Mouse (Mus musculus): ENCODE data around the gene Sema6d. TPM values are rescaled to one million over a fixed set of nuclear protein-coding genes. Genes with fewer than 3 reads are reported as not detected.

Gene Sema6d
- total RNA-seq, 2 experiments from 2014 or later, result 50.6 to 77.6 TPM

GRCm38 (mm10) chr2:124637080-124637479 is 547.3 kb downstream of the Sema6d start:
- no peak for DNase-seq (ENCODE audit: extremely low spot score in 1 of 2, low spot score in 1 of 2)

- DNase-seq (ENCODE audit: extremely low spot score in 1 of 2, low spot score in 1 of 2), result no peak
These were observed 549.6 kb downstream of the Sema6d start for GRCm38 (mm10) chr2:124639221-124639963.

GRCm38 (mm10) chr2:124640500-124641193 is 550.9 kb downstream of the Sema6d start:
- DNase-seq (ENCODE audit: extremely low spot score in 1 of 2, low spot score in 1 of 2), result no peak

DNA sequence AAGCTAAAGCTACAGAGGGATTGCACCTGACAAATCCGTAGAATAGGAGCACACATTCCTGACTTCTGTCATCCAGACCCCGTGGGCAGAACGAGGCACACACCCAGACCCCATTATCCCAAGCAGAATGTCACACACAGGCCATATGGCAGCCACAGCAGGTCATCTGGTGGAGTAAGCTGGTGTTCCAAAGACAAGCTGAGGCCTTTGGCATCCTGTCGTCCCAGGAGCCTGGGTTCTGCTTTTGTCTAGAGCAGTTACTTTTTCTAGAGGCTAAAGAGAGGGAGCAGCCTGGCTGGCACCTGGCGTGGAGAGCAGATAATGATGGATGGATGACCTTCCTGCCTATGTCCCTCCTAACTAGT is 551.4 kb downstream of the Sema6d start:
- no peak for DNase-seq (ENCODE audit: extremely low spot score in 1 of 2, low spot score in 1 of 2)

DNA sequence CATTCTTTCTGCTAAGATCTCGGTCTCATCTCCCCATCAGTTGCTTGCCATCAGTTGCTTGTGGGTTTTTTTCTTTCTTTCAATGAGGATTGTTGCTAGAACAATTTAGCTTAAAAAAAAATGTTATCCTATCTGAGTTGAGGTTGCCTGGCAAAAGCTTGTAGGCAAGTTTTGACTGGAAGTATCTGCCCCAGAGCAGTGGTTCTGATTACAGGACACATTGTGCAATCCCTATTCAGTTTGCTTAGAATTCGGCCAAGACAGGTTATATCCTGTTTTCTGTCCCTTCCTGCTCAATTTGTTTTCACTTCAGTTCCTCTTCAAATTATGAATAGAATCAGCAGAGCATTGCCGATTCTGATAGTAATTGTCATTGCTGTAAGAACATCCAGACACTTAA is 552.4 kb downstream of the Sema6d start:
- no peak for DNase-seq (ENCODE audit: extremely low spot score in 1 of 2, low spot score in 1 of 2)

- no peak for DNase-seq (ENCODE audit: extremely low spot score in 1 of 2, low spot score in 1 of 2)
These were observed 560.8 kb downstream of the Sema6d start for GRCm38 (mm10) chr2:124650609-124651008.

DNA sequence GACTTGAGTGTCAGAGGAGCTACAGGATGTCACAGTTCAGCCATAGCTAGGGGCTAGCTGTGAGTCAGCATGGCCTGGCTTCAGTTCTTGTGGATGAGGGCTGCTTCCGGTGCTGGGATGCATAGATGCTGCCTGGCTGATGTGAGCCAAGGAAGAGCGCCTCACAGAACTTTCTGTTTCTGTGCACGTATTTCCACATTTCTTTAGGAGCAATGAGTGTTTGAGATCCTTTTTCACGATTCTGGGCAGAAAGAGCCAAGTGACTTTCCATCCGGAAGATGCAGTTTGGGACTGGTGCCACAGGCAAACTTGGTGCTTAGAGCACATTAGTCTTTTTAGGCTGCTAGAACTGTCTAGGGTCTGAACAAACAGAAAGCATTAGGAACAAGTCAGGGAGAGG is 561.4 kb downstream of the Sema6d start:
- no peak for DNase-seq (ENCODE audit: extremely low spot score in 1 of 2, low spot score in 1 of 2)

GRCm38 (mm10) chr2:124653161-124653560 is 563.4 kb downstream of the Sema6d start:
- DNase-seq (ENCODE audit: extremely low spot score in 1 of 2, low spot score in 1 of 2), result no peak

DNA sequence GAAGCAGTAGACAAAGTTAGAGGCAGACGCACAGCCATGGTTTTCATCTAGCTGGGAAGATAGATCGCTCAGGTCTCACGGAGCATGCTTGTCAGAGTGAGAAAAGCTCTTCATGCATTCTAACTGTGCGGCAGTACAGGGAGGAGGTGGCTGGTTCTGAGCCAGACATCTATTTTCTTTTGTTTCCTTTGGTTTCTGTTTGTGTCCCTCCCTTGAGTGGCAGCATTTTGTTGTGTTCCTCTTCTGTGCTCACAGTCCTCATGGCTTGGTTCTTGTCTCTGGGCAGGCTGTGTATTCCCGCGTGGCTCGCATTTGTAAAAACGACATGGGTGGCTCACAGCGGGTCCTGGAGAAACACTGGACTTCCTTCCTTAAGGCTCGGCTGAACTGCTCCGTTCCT is 567.6 kb downstream of the Sema6d start:
- DNase-seq (ENCODE audit: extremely low spot score in 1 of 2, low spot score in 1 of 2), result no peak

DNA sequence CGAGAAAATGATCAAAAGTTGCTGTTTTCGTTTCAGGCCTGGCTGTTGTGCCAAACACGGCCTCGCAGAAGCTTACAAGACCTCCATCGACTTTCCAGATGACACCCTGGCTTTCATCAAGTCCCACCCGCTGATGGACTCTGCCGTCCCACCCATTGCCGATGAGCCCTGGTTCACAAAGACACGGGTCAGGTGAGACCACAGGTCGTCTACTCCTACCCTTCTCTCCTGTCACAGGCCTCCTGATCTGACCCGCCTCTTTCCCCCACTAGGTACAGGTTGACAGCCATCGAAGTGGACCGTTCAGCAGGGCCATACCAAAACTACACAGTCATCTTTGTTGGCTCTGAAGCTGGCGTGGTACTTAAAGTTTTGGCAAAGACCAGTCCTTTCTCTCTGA is 568.6 kb downstream of the Sema6d start:
- no peak for DNase-seq (ENCODE audit: extremely low spot score in 1 of 2, low spot score in 1 of 2)

DNA sequence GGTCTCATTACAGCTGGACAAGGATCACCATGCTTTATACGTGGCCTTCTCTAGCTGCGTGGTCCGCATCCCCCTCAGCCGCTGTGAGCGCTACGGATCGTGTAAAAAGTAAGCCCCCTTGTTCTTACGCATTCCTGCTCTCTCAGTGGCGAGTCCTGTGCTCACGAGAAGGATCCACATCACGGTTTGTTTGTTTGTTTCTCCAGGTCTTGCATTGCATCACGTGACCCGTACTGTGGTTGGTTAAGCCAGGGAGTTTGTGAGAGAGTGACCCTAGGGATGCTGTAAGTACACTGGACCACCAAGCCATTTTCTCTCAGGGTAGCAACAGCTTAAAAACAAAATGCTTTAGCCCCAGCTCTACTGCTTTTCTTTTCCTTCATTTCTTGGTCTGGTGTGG is 569.8 kb downstream of the Sema6d start:
- no peak for DNase-seq (ENCODE audit: extremely low spot score in 1 of 2, low spot score in 1 of 2)

DNA sequence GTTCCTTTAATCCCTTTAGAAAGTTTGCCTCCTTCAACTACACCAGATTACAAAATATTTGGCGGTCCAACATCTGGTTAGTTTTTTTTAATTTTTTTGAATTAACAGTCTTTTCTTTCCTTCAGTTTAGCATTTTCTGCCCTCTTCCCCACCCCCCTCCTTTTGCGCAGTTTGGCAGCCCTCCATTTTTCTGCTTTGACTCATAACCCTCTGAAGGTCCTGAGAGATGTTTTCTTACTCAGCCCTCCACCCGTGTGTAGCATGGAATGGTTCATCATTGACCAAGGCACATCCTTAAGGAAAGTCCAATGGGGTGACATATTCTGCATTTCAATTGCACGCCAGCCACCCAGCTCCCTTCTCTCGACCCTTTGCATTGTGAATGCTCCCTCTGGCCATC is 570.9 kb downstream of the Sema6d start:
- DNase-seq (ENCODE audit: extremely low spot score in 1 of 2, low spot score in 1 of 2), result no peak

DNA sequence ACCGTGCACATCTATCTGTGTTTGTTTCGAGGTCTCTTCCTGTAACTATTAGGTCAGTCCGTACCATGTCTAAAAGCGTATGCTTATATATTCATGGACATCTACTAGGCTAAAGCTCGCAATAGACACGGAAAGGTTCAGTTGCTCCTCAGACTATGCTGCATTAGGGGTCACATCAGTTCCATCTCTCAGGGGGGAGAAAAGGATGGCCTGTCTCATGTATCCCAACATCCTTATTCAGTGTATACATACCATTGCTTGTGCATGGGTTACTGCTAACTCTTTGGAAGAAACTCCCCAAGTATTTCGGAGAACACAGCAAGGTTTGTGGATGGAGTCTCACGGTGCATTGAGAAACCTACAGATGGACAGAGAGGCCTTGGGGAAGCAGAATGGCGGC is 571.5 kb downstream of the Sema6d start:
- DNase-seq (ENCODE audit: extremely low spot score in 1 of 2, low spot score in 1 of 2), result no peak

DNA sequence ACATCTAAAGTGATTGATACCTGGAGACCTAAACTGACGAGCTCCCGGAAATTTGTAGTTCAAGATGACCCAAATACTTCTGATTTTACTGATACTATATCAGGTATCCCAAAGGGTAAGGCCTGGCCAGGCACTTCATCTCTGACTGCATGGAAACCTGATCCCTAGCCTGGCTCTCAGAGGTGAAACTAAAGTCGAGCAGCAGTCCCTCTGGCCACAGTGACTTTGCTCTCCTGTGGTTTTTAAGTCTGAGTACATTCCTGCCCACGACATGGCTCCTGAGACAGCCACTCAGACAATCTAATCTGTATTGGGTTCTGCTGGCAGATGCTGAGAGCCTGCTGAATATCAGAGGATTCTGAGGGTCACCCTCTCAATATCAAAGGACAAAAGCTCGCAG is 572.5 kb downstream of the Sema6d start:
- DNase-seq (ENCODE audit: extremely low spot score in 1 of 2, low spot score in 1 of 2), result no peak

GRCm38 (mm10) chr2:124664191-124664590 is 574.4 kb downstream of the Sema6d start:
- no peak for DNase-seq (ENCODE audit: extremely low spot score in 1 of 2, low spot score in 1 of 2)

DNA sequence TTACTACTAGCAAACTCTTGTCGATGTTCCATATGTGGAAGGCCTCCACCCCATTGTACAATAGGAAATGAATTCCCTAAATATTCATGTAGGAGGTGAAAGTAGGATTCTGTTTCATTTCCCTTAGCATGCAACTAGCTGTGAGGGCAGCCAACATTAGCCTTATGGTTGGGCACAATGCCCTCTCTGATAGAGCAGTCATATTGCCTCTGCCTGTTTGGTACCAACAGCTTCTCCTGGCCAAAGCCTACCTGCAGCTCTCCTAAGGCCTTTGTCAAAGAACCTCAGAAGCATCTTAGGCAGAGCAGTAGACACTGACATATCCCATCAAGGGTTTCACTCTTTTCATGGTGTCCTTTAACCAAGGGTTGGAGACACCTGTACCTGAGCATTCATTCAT is 578.7 kb downstream of the Sema6d start:
- DNase-seq (ENCODE audit: extremely low spot score in 1 of 2, low spot score in 1 of 2), result no peak

DNA sequence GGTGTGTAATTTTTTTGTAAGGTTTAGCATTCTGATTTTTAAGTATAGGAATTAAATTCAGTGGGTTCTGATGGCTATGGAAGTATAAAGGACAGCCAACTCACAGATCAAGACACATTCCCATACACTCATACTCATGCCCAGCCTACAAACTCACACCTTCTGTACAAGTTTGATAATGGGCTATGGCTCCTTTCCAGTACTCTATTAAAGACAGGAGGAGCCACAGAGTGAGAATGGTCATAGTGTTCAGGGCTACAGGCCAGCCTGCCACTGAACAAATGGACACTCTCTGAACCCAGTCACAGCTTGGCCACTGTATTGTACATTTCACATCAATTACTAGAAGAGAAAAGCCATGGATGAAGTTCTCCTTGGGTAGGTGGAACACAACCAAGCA is 583.3 kb downstream of the Sema6d start:
- DNase-seq (ENCODE audit: extremely low spot score in 1 of 2, low spot score in 1 of 2), result no peak

DNA sequence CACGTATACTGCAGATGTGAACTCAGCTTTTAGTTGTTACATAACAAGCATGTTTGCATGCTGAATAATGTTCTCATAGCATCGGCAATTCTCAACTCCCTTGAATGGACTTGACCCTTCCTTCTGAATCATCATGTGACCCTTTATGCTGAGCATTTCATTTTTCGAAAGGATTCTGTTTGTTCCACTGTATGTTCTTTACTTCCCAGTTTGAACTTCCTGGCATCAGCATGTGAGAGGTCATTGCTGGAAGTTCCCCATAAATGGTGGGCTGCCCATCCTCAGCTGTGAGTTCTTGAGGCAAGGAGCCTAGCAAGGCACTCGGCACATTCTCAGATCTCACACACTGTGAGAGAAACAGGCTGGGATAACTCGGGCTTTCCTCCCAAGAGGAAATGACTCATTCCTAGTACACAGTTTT is 594.7 kb downstream of the Sema6d start:
- no peak for DNase-seq (ENCODE audit: extremely low spot score in 1 of 2, low spot score in 1 of 2)

DNA sequence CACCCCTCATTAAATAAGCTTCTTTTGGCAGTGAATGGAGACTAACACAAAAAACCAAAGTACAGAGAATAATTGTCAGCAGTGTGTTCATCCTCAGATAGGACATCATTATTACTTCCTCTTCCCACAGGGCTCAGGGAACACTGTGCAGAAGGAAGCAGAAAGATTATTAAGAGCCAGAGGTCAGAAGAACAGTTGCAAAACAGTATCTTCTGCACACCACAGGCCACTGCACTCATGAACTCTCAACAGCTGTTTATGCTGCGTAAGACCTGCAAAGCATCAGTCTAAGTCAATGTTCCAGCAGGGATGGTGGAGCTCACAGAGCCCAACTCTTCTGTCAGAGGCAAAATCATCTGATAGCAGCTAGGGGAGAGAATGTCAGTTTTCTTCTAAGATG is 600.6 kb downstream of the Sema6d start:
- no peak for DNase-seq (ENCODE audit: extremely low spot score in 1 of 2, low spot score in 1 of 2)

DNA sequence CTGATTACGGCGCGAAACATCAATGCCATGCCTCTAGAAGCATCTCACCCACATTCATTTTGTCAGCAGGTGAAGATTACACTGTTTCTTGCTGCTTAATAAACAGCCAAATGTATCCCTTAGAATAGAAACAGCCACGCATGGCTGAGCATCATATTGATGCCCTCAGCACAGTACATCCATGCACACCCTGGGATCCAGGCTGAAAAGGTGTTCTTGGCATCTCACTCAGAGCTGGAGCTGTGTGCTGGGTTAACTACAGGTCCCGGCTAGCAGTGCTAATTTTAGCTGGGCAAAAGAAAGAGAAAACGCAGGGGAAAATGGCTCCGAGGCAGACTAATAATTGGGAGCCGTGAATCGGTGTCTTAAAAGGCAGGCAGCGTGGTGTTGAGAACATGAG is 612.9 kb downstream of the Sema6d start:
- no peak for DNase-seq (ENCODE audit: extremely low spot score in 1 of 2, low spot score in 1 of 2)

GRCm38 (mm10) chr2:124704922-124705321 is 615.2 kb downstream of the Sema6d start:
- no peak for DNase-seq (ENCODE audit: extremely low spot score in 1 of 2, low spot score in 1 of 2)

DNA sequence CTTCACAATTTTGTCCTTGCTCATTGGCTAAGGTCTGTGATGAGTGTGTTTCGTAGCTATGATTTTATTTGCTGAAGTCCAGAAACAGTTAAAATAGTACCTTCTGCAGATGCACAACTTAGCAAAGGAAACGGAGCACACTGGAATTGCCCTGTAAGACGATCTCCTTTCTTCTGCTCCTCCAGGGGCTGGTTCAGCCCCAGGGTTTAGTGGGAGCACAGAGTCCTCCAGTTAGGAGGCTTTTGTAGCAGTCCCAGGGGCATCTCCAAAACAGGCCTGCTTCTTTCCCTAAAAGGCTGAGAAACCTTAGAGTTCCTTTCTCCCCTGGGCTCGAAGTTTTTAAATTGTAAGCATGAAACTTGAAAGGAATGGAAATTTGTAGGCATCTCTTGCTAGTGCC is 616.0 kb downstream of the Sema6d start:
- DNase-seq (ENCODE audit: extremely low spot score in 1 of 2, low spot score in 1 of 2), result no peak
